Mouse (Mus musculus) testis, postnatal 10 days (tissue): Measurements from ENCODE around the gene Fgd6.

Experiments
- DNase-seq: peaks from one replicate; pipeline ENCODE4 v3.0.0; 2021; ENCODE audit warnings: low spot score

Gene Fgd6

GRCm38 (mm10) chr10:94035658-94036374 lies at the start of gene Fgd6, which contains the start of gene Vezt:
TSS of gene Fgd6 (plus strand) at chr10:94036001.
TSS of gene Vezt (minus strand) at chr10:94035817.
- DNase-seq, result peak; percentile 99

- no peak for DNase-seq
These were observed 41.7 kb upstream of the Fgd6 start for GRCm38 (mm10) chr10:93994136-93994535.

GRCm38 (mm10) chr10:93995100-93995499 lies 40.7 kb upstream of the Fgd6 start:
- no peak for DNase-seq

GRCm38 (mm10) chr10:93999357-93999756 lies 36.4 kb upstream of the Fgd6 start:
- DNase-seq, result no peak

GRCm38 (mm10) chr10:94000223-94000622 lies 35.6 kb upstream of the Fgd6 start:
- no peak for DNase-seq

GRCm38 (mm10) chr10:94008356-94008755 lies 27.4 kb upstream of the Fgd6 start:
- no peak for DNase-seq

GRCm38 (mm10) chr10:94009991-94010679 lies 25.7 kb upstream of the Fgd6 start:
- no peak for DNase-seq

GRCm38 (mm10) chr10:94011024-94011423 lies 24.8 kb upstream of the Fgd6 start:
- DNase-seq, result no peak

- DNase-seq, result peak; percentile 78
These were observed 22.6 kb upstream of the Fgd6 start for GRCm38 (mm10) chr10:94013196-94013595.

- DNase-seq, result no peak
These were observed 21.6 kb upstream of the Fgd6 start for GRCm38 (mm10) chr10:94014200-94014599.

- DNase-seq, result no peak
These were observed 18.3 kb upstream of the Fgd6 start for GRCm38 (mm10) chr10:94017455-94017854.

GRCm38 (mm10) chr10:94020587-94020986 lies 15.2 kb upstream of the Fgd6 start:
- no peak for DNase-seq

GRCm38 (mm10) chr10:94021059-94021458 lies 14.7 kb upstream of the Fgd6 start:
- DNase-seq, result no peak

- no peak for DNase-seq
These were observed 10.7 kb upstream of the Fgd6 start for GRCm38 (mm10) chr10:94025079-94025478.

GRCm38 (mm10) chr10:94028493-94028892 lies 7.3 kb upstream of the Fgd6 start:
- DNase-seq, result no peak

- DNase-seq, result no peak
These were observed 4.6 kb upstream of the Fgd6 start for GRCm38 (mm10) chr10:94031164-94031563.

GRCm38 (mm10) chr10:94034876-94035657 lies 734 bp upstream of the Fgd6 start:
- DNase-seq, result peak; percentile 79

- DNase-seq, result no peak
These were observed 566 bp downstream of the Fgd6 start for GRCm38 (mm10) chr10:94036375-94036758.

- no peak for DNase-seq
These were observed 1.4 kb downstream of the Fgd6 start for GRCm38 (mm10) chr10:94037196-94037595.

GRCm38 (mm10) chr10:94037596-94037995 lies 1.8 kb downstream of the Fgd6 start:
- no peak for DNase-seq

- DNase-seq, result no peak
These were observed 2.8 kb downstream of the Fgd6 start for GRCm38 (mm10) chr10:94038366-94039260.

- DNase-seq, result no peak
These were observed 8.1 kb downstream of the Fgd6 start for GRCm38 (mm10) chr10:94043908-94044307.
